Comparison of ENCODE assay signal across 23 mouse cellular contexts in the genomic region with DNA sequence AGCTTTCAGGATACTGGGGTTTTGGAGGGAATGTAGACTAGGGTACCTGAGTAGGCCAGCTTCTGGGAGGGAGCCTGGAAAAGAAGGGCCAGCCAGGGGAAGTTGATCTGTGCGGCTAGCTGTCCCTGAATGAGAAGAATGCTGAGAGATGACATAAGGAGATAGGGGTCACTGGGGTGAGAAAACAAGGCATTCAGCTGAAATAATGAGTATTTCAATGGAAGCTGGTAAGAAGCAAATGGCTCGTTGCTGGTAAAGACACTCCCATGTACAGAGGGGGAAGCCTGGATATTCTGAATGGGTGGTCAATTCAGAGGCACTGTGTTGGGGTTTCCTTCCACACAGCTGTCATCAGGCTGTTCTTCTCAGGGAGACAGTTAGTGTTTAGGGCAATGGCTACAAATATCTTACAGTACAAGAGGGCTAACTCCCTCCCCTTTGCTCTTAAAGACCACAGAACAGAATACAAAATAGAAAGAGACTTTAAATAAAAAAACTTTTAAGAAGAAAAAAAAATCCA. TPM values are rescaled to one million over a fixed set of nuclear protein-coding genes. Genes with fewer than 3 reads are reported as not detected.
DNase-seq lines count a peak whose midpoint lies in the region; ATAC-seq lines count a peak whose summit lies in the region.
"Had no signal": no experiment of that assay in that cellular context is flagged by ENCODE, and none has a peak within 500 bp of the region (broad histone marks: within the 10 kb centered on the region; RNA-seq: fewer than 3 reads in every experiment).

No protein-coding gene starts in this region.

- H3K4me3 ChIP-seq in hindbrain, embryonic 11.5 days (ENCODE audit: low read depth, low read length), result no peak overlapping the region
- H3K4me3 ChIP-seq in hindbrain, embryonic 13.5 days, result no peak overlapping the region
- no peak overlapping the region for H3K4me3 ChIP-seq in lung, embryonic 16.5 days (ENCODE audit: low read length)
- no peak overlapping the region for H3K4me3 ChIP-seq in embryonic facial prominence, embryonic 14.5 days (ENCODE audit: low read depth, low read length)
- H3K4me3 ChIP-seq in stomach, embryonic 16.5 days (replicated peaks; ENCODE audit: low read length), result no peak overlapping the region
- H3K4me3 ChIP-seq: layer of hippocampus, adult 2 months; neural tube, embryonic 15.5 days had no signal

- no peak overlapping the region for H3K27ac ChIP-seq in hindbrain, embryonic 11.5 days (ENCODE audit: low read depth, low read length)
- no peak overlapping the region for H3K27ac ChIP-seq in hindbrain, embryonic 13.5 days
- no peak overlapping the region for H3K27ac ChIP-seq in lung, embryonic 16.5 days (ENCODE audit: low read length)
- H3K27ac ChIP-seq in embryonic facial prominence, embryonic 14.5 days (replicated peaks; ENCODE audit: low read depth, low read length), result 0 out of 2 replicates have a peak overlapping the region, but pooled peaks have one; percentile 1
- H3K27ac ChIP-seq in stomach, embryonic 16.5 days (ENCODE audit: low read length), result peak overlapping the region; percentile 39
- H3K27ac ChIP-seq: macrophage; neural tube, embryonic 15.5 days had no signal

- no peak overlapping the region for H3K4me2 ChIP-seq in hindbrain, embryonic 11.5 days (replicated peaks; ENCODE audit: low read depth, low read length)
- no peak overlapping the region for H3K4me2 ChIP-seq in hindbrain, embryonic 13.5 days
- no peak overlapping the region for H3K4me2 ChIP-seq in lung, embryonic 16.5 days (ENCODE audit: low read depth, low read length)
- H3K4me2 ChIP-seq in embryonic facial prominence, embryonic 14.5 days (ENCODE audit: low read depth, low read length), result no peak overlapping the region
- H3K4me2 ChIP-seq in stomach, embryonic 16.5 days (ENCODE audit: low read depth, low read length), result no peak overlapping the region
- H3K4me2 ChIP-seq: heart, embryonic 11.5 days; liver, embryonic 11.5 days; midbrain, embryonic 11.5 days; neural tube, embryonic 15.5 days had no signal

- 20% methylated on average over 2 of the region's 2 CpGs for WGBS in hindbrain, embryonic 11.5 days
- WGBS in hindbrain, embryonic 13.5 days, result 5% methylated on average over 2 of the region's 2 CpGs
- 13% methylated on average over 2 of the region's 2 CpGs for WGBS in lung, embryonic 16.5 days
- WGBS in embryonic facial prominence, embryonic 14.5 days, result 14% methylated on average over 2 of the region's 2 CpGs
- 24% methylated on average over 2 of the region's 2 CpGs for WGBS in stomach, embryonic 16.5 days

- H3K4me1 ChIP-seq in hindbrain, embryonic 11.5 days (replicated peaks; ENCODE audit: control insufficient read depth, insufficient read depth, low read length), result no peaks in the 10 kb centered on the region
- H3K4me1 ChIP-seq in hindbrain, embryonic 13.5 days (replicated peaks), result no peaks in the 10 kb centered on the region
- H3K4me1 ChIP-seq in lung, embryonic 16.5 days (replicated peaks; ENCODE audit: control insufficient read depth, insufficient read depth, low read length), result peaks cover 11% of the 10 kb centered on the region
- H3K4me1 ChIP-seq in embryonic facial prominence, embryonic 14.5 days (ENCODE audit: control insufficient read depth, insufficient read depth, low read length), result peaks cover 11% of the 10 kb centered on the region; the same call in 1 of the 2 replicates
- H3K4me1 ChIP-seq in stomach, embryonic 16.5 days (ENCODE audit: control insufficient read depth, insufficient read depth, low read length), result no peaks in the 10 kb centered on the region
- H3K4me1 ChIP-seq: neural tube, embryonic 15.5 days had no signal

- ATAC-seq in hindbrain, embryonic 11.5 days (ENCODE audit: low FRiP score), result peak; percentile 45; the same call in 1 of the 2 replicates
- no peak for ATAC-seq in hindbrain, embryonic 13.5 days (ENCODE audit: low FRiP score)
- peak; percentile 59 for ATAC-seq in lung, embryonic 16.5 days (ENCODE audit: low read depth)
- no peak; the same call in 1 of the 2 replicates for ATAC-seq in embryonic facial prominence, embryonic 14.5 days (ENCODE audit: low read depth)
- ATAC-seq in stomach, embryonic 16.5 days (ENCODE audit: insufficient read depth, low FRiP score), result no peak
- no peak for ATAC-seq in erythroblast, adult 5-6 weeks (replicated peaks; ENCODE audit: low FRiP score, poor library complexity, severe bottlenecking)
- ATAC-seq: liver, postnatal 0 days; Patski had no signal

- no peaks in the 10 kb centered on the region for H3K27me3 ChIP-seq in hindbrain, embryonic 11.5 days (ENCODE audit: control insufficient read depth, insufficient read depth, low read length)
- no peaks in the 10 kb centered on the region for H3K27me3 ChIP-seq in hindbrain, embryonic 13.5 days
- H3K27me3 ChIP-seq in lung, embryonic 16.5 days (ENCODE audit: control insufficient read depth, insufficient read depth, low read depth, low read length), result no peaks in the 10 kb centered on the region
- H3K27me3 ChIP-seq in embryonic facial prominence, embryonic 14.5 days (replicated peaks; ENCODE audit: control insufficient read depth, insufficient read depth, low read length), result no peaks in the 10 kb centered on the region
- H3K27me3 ChIP-seq in stomach, embryonic 16.5 days (ENCODE audit: control insufficient read depth, insufficient read depth, low read length), result no peaks in the 10 kb centered on the region
- H3K27me3 ChIP-seq: CH12.LX; neural tube, embryonic 15.5 days; Patski had no signal

- peak; percentile 11 for DNase-seq in hindbrain, embryonic 11.5 days (ENCODE audit: low spot score)
- DNase-seq in lung, postnatal 10 days, result no peak
- DNase-seq in embryonic facial prominence, embryonic 14.5 days (ENCODE audit: low spot score), result peak; percentile 36
- DNase-seq: adrenal gland, postnatal 36 days; B cell, adult 2 months; cerebellum, adult 9-10 months; gastrocnemius, postnatal 10 days; kidney, adult 2 months; kidney, postnatal 14 days; liver, postnatal 0 days had no signal

- no peak overlapping the region for H3K9ac ChIP-seq in hindbrain, embryonic 11.5 days (ENCODE audit: low read depth, low read length)
- H3K9ac ChIP-seq in hindbrain, embryonic 13.5 days, result no peak overlapping the region
- no peak overlapping the region for H3K9ac ChIP-seq in lung, embryonic 16.5 days (ENCODE audit: low read length)
- H3K9ac ChIP-seq in embryonic facial prominence, embryonic 14.5 days (ENCODE audit: low read depth, low read length), result no peak overlapping the region
- H3K9ac ChIP-seq in stomach, embryonic 16.5 days (ENCODE audit: low read length), result no peak overlapping the region
- H3K9ac ChIP-seq: liver, postnatal 0 days; neural tube, embryonic 15.5 days had no signal

- H3K36me3 ChIP-seq in hindbrain, embryonic 11.5 days (ENCODE audit: control insufficient read depth, insufficient read depth, low read length), result no peaks in the 10 kb centered on the region
- H3K36me3 ChIP-seq in hindbrain, embryonic 13.5 days, result no peaks in the 10 kb centered on the region
- no peaks in the 10 kb centered on the region for H3K36me3 ChIP-seq in lung, embryonic 16.5 days (ENCODE audit: control insufficient read depth, insufficient read depth, low read length)
- H3K36me3 ChIP-seq in embryonic facial prominence, embryonic 14.5 days (ENCODE audit: control insufficient read depth, insufficient read depth, low read length), result no peaks in the 10 kb centered on the region
- H3K36me3 ChIP-seq in stomach, embryonic 16.5 days (ENCODE audit: control insufficient read depth, insufficient read depth, low read length), result no peaks in the 10 kb centered on the region
- H3K36me3 ChIP-seq: G1E; neural tube, embryonic 15.5 days had no signal

- H3K9me3 ChIP-seq in hindbrain, embryonic 11.5 days (ENCODE audit: control insufficient read depth, low read length), result no peaks in the 10 kb centered on the region
- no peaks in the 10 kb centered on the region for H3K9me3 ChIP-seq in hindbrain, embryonic 13.5 days
- H3K9me3 ChIP-seq in lung, embryonic 16.5 days (ENCODE audit: control insufficient read depth, low read length), result peaks cover 3% of the 10 kb centered on the region; the same call in 1 of the 2 replicates
- 0 out of 2 replicates have a peak, but pooled peaks cover 3% of the 10 kb centered on the region for H3K9me3 ChIP-seq in embryonic facial prominence, embryonic 14.5 days (ENCODE audit: control insufficient read depth, low read length)
- H3K9me3 ChIP-seq in stomach, embryonic 16.5 days (replicated peaks; ENCODE audit: control insufficient read depth, low read length), result no peaks in the 10 kb centered on the region
- H3K9me3 ChIP-seq: neural tube, embryonic 15.5 days had no signal

RNA-seq across cellular contexts. Expression of gene Filip1, which starts 26.7 kb away (rescaled TPM):
- 5.6 and 7.2 TPM in 2 replicates for polyA plus RNA-seq in hindbrain, embryonic 11.5 days (2014; fragmentation: Nextera tagmentation; extraction: Ambion mirVana)
- 2.6 and 3.4 TPM in 2 replicates for polyA plus RNA-seq in hindbrain, embryonic 13.5 days (2015; fragmentation: Nextera tagmentation; extraction: Ambion mirVana)
- polyA plus RNA-seq in lung, embryonic 16.5 days (2015; fragmentation: Nextera tagmentation; extraction: Ambion mirVana), result 12.4 and 14.2 TPM in 2 replicates
- 10.1 and 10.4 TPM in 2 replicates for polyA plus RNA-seq in embryonic facial prominence, embryonic 14.5 days (2014; fragmentation: Nextera tagmentation; extraction: Ambion mirVana)
- 11.1 and 11.6 TPM in 2 replicates for polyA plus RNA-seq in stomach, embryonic 16.5 days (2015; fragmentation: Nextera tagmentation; extraction: Ambion mirVana)
- total RNA-seq in erythroblast, adult 5-6 weeks (2015; ENCODE audit: low replicate concordance), result 0.38 and 0.63 TPM in 2 replicates
- total RNA-seq in erythroblast, adult 5-6 weeks (2017; ENCODE audit: low replicate concordance), result 0.70 TPM in 1 of 2 replicates, not detected in the other
- polyA plus RNA-seq: G1E, macrophage, Patski had no signal

RNA-seq across cellular contexts. Expression of gene Senp6, which starts 27.3 kb away (rescaled TPM):
- 72.3 and 88.1 TPM in 2 replicates for polyA plus RNA-seq in hindbrain, embryonic 11.5 days (2014; fragmentation: Nextera tagmentation; extraction: Ambion mirVana)
- polyA plus RNA-seq in hindbrain, embryonic 13.5 days (2015; fragmentation: Nextera tagmentation; extraction: Ambion mirVana), result 53.3 and 58.4 TPM in 2 replicates
- 44.4 and 52.8 TPM in 2 replicates for polyA plus RNA-seq in lung, embryonic 16.5 days (2015; fragmentation: Nextera tagmentation; extraction: Ambion mirVana)
- polyA plus RNA-seq in embryonic facial prominence, embryonic 14.5 days (2014; fragmentation: Nextera tagmentation; extraction: Ambion mirVana), result 59.9 and 65.2 TPM in 2 replicates
- polyA plus RNA-seq in stomach, embryonic 16.5 days (2015; fragmentation: Nextera tagmentation; extraction: Ambion mirVana), result 32.7 and 39.2 TPM in 2 replicates
- 40.2 and 63.5 TPM in 2 replicates for total RNA-seq in erythroblast, adult 5-6 weeks (2015; ENCODE audit: low replicate concordance)
- 39.6 and 50.7 TPM in 2 replicates for total RNA-seq in erythroblast, adult 5-6 weeks (2017; ENCODE audit: low replicate concordance)

Comparison
In these comparisons a context has a peak if more than half of its experiments do, and no peak if none do; other contexts are left out.
1. ATAC-seq: peak in hindbrain, embryonic 11.5 days (single experiment) and lung, embryonic 16.5 days (single experiment); none in hindbrain, embryonic 13.5 days (single experiment), embryonic facial prominence, embryonic 14.5 days (single experiment), stomach, embryonic 16.5 days (single experiment) and erythroblast, adult 5-6 weeks (single experiment).
2. H3K27ac ChIP-seq: peak in embryonic facial prominence, embryonic 14.5 days (single experiment) and stomach, embryonic 16.5 days (single experiment); none in hindbrain, embryonic 11.5 days (single experiment), hindbrain, embryonic 13.5 days (single experiment) and lung, embryonic 16.5 days (single experiment).